Mouse (Mus musculus) heart, adult 2 months (tissue): ENCODE measurements around the gene Zfp618.

Experiments used
- CTCF ChIP-seq: fragments of 200-600 bp; IDR thresholded peaks from 2 replicates; pipeline ENCODE4 v1.8.1; 2022; ENCODE audit warnings: antibody characterized with exemption, mild to moderate bottlenecking, moderate library complexity
- POLR2A ChIP-seq: fragments of 200-500 bp; IDR thresholded peaks from 2 replicates; pipeline ENCODE4 v1.6.1; 2011; ENCODE audit warnings: mild to moderate bottlenecking, low read depth, low read length, control low read depth; ENCODE audit not compliant: insufficient read depth

- TF ChIP-seq CTCF (no peak), POLR2A (no peak)
Observed at GRCm38 (mm10) chr4:63005446-63006185, 40.2 kb downstream of the Zfp618 start.
